Mouse (Mus musculus) MEL (cell line): ENCODE measurements at regions not wholly inside any gene's neighbourhood (a gene's known extent, or its start where the extent isn't known, plus 50 kb on each side); places are given as distances from the start of the nearest gene placed in this dataset.

ENCODE experiments used
- CTCF ChIP-seq, 3 experiments: IDR thresholded peaks in 2 of 3; conservative IDR thresholded peaks in 1 of 3; 2 replicates each; pipeline ENCODE4 v1.5.1; 2011 to 2012; ENCODE audit warnings: low read length in 3 of 3, low read depth in 2 of 3, mild to moderate bottlenecking in 2 of 3, improper control_type of control experiment in 1 of 3, inconsistent platforms in 1 of 3, mixed read lengths in 1 of 3, moderate library complexity in 1 of 3; ENCODE audit not compliant: control insufficient read depth in 1 of 3, insufficient read depth in 1 of 3, poor library complexity in 1 of 3, severe bottlenecking in 1 of 3
- E2F4 ChIP-seq: IDR thresholded peaks from 2 replicates; pipeline ENCODE4 v1.6.1; 2011; ENCODE audit warnings: low read depth, low read length, improper control_type of control experiment, borderline replicate concordance
- ELF1 ChIP-seq: IDR thresholded peaks from 2 replicates; pipeline ENCODE4 v1.6.1; 2014; ENCODE audit warnings: low read depth, mild to moderate bottlenecking, inconsistent platforms, low read length, improper control_type of control experiment, moderate library complexity
- ZKSCAN1 ChIP-seq: IDR thresholded peaks from 2 replicates; pipeline ENCODE4 v1.6.1; 2012; ENCODE audit warnings: low read depth, mild to moderate bottlenecking, inconsistent platforms, low read length, improper control_type of control experiment, moderate library complexity

GRCm38 (mm10) chr3:157378127-157378526 is 155.8 kb upstream of the Zranb2 start:
- TF ChIP-seq CTCF (IDR thresholded peaks at IDR 0.05 in 2 of 3, conservative IDR thresholded peaks at IDR 0.05 in 1 of 3; ENCODE audit: control insufficient read depth in 1 of 3, insufficient read depth in 1 of 3, low read depth in 2 of 3, low read length in 3 of 3, poor library complexity in 1 of 3, severe bottlenecking in 1 of 3) = no peak
- no peak for TF ChIP-seq ZKSCAN1
- TF ChIP-seq E2F4 = no peak
- no peak for TF ChIP-seq ELF1
